In genomic region chr9:79779354-79779753, GRCm38 (mm10) we compare ENCODE assay signal across 11 mouse cellular contexts. TPM values are rescaled to one million over a fixed set of nuclear protein-coding genes. Genes with fewer than 3 reads are reported as not detected.
DNase-seq lines count a peak whose midpoint lies in the region; ATAC-seq and TF ChIP-seq lines count a peak whose summit lies in the region.
"Had no signal": no experiment of that assay in that cellular context is flagged by ENCODE, and none has a peak within 500 bp of the region (broad histone marks: within the 10 kb centered on the region; RNA-seq: fewer than 3 reads in every experiment).

No protein-coding gene starts in this region.

- H3K27ac ChIP-seq in layer of hippocampus, adult 2 months, result no peak overlapping the region
- no peak overlapping the region for H3K27ac ChIP-seq in midbrain, postnatal 0 days (ENCODE audit: low read depth, low read length)
- no peak overlapping the region for H3K27ac ChIP-seq in hindbrain, embryonic 12.5 days

- H3K4me1 ChIP-seq in midbrain, postnatal 0 days (ENCODE audit: insufficient read depth, low read length), result no peaks in the 10 kb centered on the region
- no peaks in the 10 kb centered on the region for H3K4me1 ChIP-seq in hindbrain, embryonic 12.5 days

- intact Hi-C loops in gastrocnemius, postnatal 14 days (cut with DNase I; ENCODE audit: low total_unique reads), result no loop called here

- H3K4me3 ChIP-seq in layer of hippocampus, adult 2 months, result no peak overlapping the region
- H3K4me3 ChIP-seq in midbrain, postnatal 0 days (ENCODE audit: low read depth, low read length), result no peak overlapping the region
- no peak overlapping the region for H3K4me3 ChIP-seq in hindbrain, embryonic 12.5 days

- H3K4me2 ChIP-seq in midbrain, postnatal 0 days (ENCODE audit: low read depth, low read length, poor library complexity, severe bottlenecking), result no peak overlapping the region
- H3K4me2 ChIP-seq in hindbrain, embryonic 12.5 days (replicated peaks), result no peak overlapping the region

- 74% methylated on average over 2 of the region's 2 CpGs for WGBS in midbrain, postnatal 0 days
- WGBS in hindbrain, embryonic 12.5 days, result 74% methylated on average over 2 of the region's 2 CpGs

- no peak overlapping the region for H3K9ac ChIP-seq in midbrain, postnatal 0 days (replicated peaks; ENCODE audit: low read length, poor library complexity, severe bottlenecking)
- no peak overlapping the region for H3K9ac ChIP-seq in hindbrain, embryonic 12.5 days

- no peaks in the 10 kb centered on the region for H3K9me3 ChIP-seq in midbrain, postnatal 0 days (ENCODE audit: low read length)
- no peaks in the 10 kb centered on the region for H3K9me3 ChIP-seq in hindbrain, embryonic 12.5 days (replicated peaks)

- ATAC-seq in midbrain, postnatal 0 days (ENCODE audit: low FRiP score), result no peak
- no peak for ATAC-seq in hindbrain, embryonic 12.5 days (ENCODE audit: low FRiP score)
- ATAC-seq: Patski had no signal

- peaks cover 6% of the 10 kb centered on the region; the same call in 1 of the 2 replicates for H3K36me3 ChIP-seq in midbrain, postnatal 0 days (ENCODE audit: insufficient read depth, low read length)
- peaks cover 7% of the 10 kb centered on the region for H3K36me3 ChIP-seq in hindbrain, embryonic 12.5 days

- TF ChIP-seq CTCF in layer of hippocampus, adult 2 months (conservative IDR thresholded peaks at IDR 0.05), result peak; percentile 70
- TF ChIP-seq CTCF in midbrain, postnatal 0 days (IDR thresholded peaks at IDR 0.05), result peak; percentile 70

- no peaks in the 10 kb centered on the region for H3K27me3 ChIP-seq in midbrain, postnatal 0 days (ENCODE audit: insufficient read depth, low read length)
- H3K27me3 ChIP-seq in hindbrain, embryonic 12.5 days, result no peaks in the 10 kb centered on the region
- H3K27me3 ChIP-seq: Patski had no signal

- no peak for DNase-seq in layer of hippocampus, adult 2 months (ENCODE audit: low spot score in 2 of 2)
- no peak for DNase-seq in layer of hippocampus, adult 9-11 months
- peak; percentile 64 for DNase-seq in CD4-positive, CD25-positive, alpha-beta regulatory T cell, adult 2 months (ENCODE audit: low read depth, low spot score)
- DNase-seq in T-cell, adult 2 months (ENCODE audit: low spot score), result peak; percentile 7
- peak; percentile 40 for DNase-seq in midbrain, postnatal 0 days (ENCODE audit: low spot score)
- DNase-seq in gastrocnemius, postnatal 14 days, result no peak
- DNase-seq: cerebellum, adult 9-10 months; left cerebral cortex, postnatal 4 days; right cerebral cortex, postnatal 14 days had no signal

RNA-seq across cellular contexts. Expression of gene Tmem30a, which starts 14.0 kb away (rescaled TPM):
- total RNA-seq in layer of hippocampus, adult 2 months (2021), result 100 to 1,000 TPM; 235 to 247 TPM
- 182 TPM in 2 replicates for total RNA-seq in midbrain, postnatal 0 days (2014; rRNA removed)
- 120 and 126 TPM in 2 replicates for polyA plus RNA-seq in midbrain, postnatal 0 days (2015; fragmentation: Nextera tagmentation; extraction: Ambion mirVana)
- 10 to 100 TPM; 37.8 to 42.6 TPM for total RNA-seq in gastrocnemius, postnatal 14 days (2021)
- 101 and 104 TPM in 2 replicates for polyA plus RNA-seq in hindbrain, embryonic 12.5 days (2016; fragmentation: Nextera tagmentation; extraction: Ambion mirVana)

RNA-seq across cellular contexts. Expression of gene Cox7a2, which starts 19.7 kb away (rescaled TPM):
- 100 to 1,000 TPM; 305 to 312 TPM for total RNA-seq in layer of hippocampus, adult 2 months (2021)
- total RNA-seq in midbrain, postnatal 0 days (2014; rRNA removed), result 294 and 365 TPM in 2 replicates
- polyA plus RNA-seq in midbrain, postnatal 0 days (2015; fragmentation: Nextera tagmentation; extraction: Ambion mirVana), result 1,023 and 1,039 TPM in 2 replicates
- total RNA-seq in gastrocnemius, postnatal 14 days (2021), result 100 to 1,000 TPM; 494 to 598 TPM
- 574 and 638 TPM in 2 replicates for polyA plus RNA-seq in hindbrain, embryonic 12.5 days (2016; fragmentation: Nextera tagmentation; extraction: Ambion mirVana)

Comparison
In these comparisons a context has a peak if more than half of its experiments do, and no peak if none do; other contexts are left out.
1. DNase-seq: peak in CD4-positive, CD25-positive, alpha-beta regulatory T cell, adult 2 months (single experiment), T-cell, adult 2 months (single experiment) and midbrain, postnatal 0 days (single experiment); none in layer of hippocampus, adult 2 months (0 of 2), layer of hippocampus, adult 9-11 months (single experiment) and gastrocnemius, postnatal 14 days (single experiment).